Comparison of ENCODE assay signal across 8 mouse cellular contexts in genomic region chr2:174074621-174075020, GRCm38 (mm10). TPM values are rescaled to one million over a fixed set of nuclear protein-coding genes. Genes with fewer than 3 reads are reported as not detected.
DNase-seq lines count a peak whose midpoint lies in the region; ATAC-seq and TF ChIP-seq lines count a peak whose summit lies in the region.

No protein-coding gene starts in this region.

- WGBS in heart, postnatal 0 days = 3% methylated on average over 11 of the region's 13 CpGs
- 0% methylated on average over 13 of the region's 13 CpGs for WGBS in forebrain, embryonic 10.5 days
- WGBS in stomach, embryonic 15.5 days = 4% methylated on average over 11 of the region's 13 CpGs

- H3K9me3 ChIP-seq in heart, postnatal 0 days (replicated peaks; ENCODE audit: control insufficient read depth, low read length) = no peaks in the 10 kb centered on the region
- H3K9me3 ChIP-seq in forebrain, embryonic 10.5 days = no peaks in the 10 kb centered on the region
- no peaks in the 10 kb centered on the region for H3K9me3 ChIP-seq in stomach, embryonic 15.5 days

- no peaks in the 10 kb centered on the region for H3K36me3 ChIP-seq in heart, postnatal 0 days (replicated peaks; ENCODE audit: control insufficient read depth, insufficient read depth, low read length)
- H3K36me3 ChIP-seq in forebrain, embryonic 10.5 days (replicated peaks) = no peaks in the 10 kb centered on the region
- H3K36me3 ChIP-seq in stomach, embryonic 15.5 days = no peaks in the 10 kb centered on the region

- no peak for DNase-seq in heart, postnatal 0 days (ENCODE audit: low spot score)
- DNase-seq in heart, postnatal 25 days (ENCODE audit: low spot score) = no peak
- peak; percentile 76 for DNase-seq in brain, embryonic 14.5 days (ENCODE audit: low read depth)
- peak; percentile 66 for DNase-seq in forebrain, embryonic 10.5 days (ENCODE audit: extremely low spot score, low spot score)
- peak; percentile 9 for DNase-seq in liver
- DNase-seq in spleen, postnatal 14 days (ENCODE audit: low spot score in 2 of 2) = no peak
- DNase-seq in ovary, postnatal 14 days (ENCODE audit: low spot score) = no peak

- no peak for ATAC-seq in heart, postnatal 0 days (ENCODE audit: insufficient read depth, low read depth)
- ATAC-seq in stomach, embryonic 15.5 days (ENCODE audit: insufficient read depth, low FRiP score, low read depth) = no peak

- intact Hi-C loops in heart, postnatal 25 days (cut with DNase I) = loop anchor here (10.0 kb wide), 2 partner anchors 390 to 1080 kb away; partner anchors contain the start of gene Atp5e

- H3K4me2 ChIP-seq in heart, postnatal 0 days (ENCODE audit: low read depth, low read length) = peak overlapping the region; percentile 98
- H3K4me2 ChIP-seq in stomach, embryonic 15.5 days = peak overlapping the region; percentile 85

- no peak for TF ChIP-seq POLR2A in brain, embryonic 14.5 days (IDR thresholded peaks at IDR 0.05; ENCODE audit: borderline replicate concordance, extremely low read depth, insufficient read depth, insufficient read length, poor library complexity, severe bottlenecking)

- peaks cover 27% of the 10 kb centered on the region for H3K4me1 ChIP-seq in heart, postnatal 0 days (ENCODE audit: control insufficient read depth, insufficient read depth)
- peaks cover 44% of the 10 kb centered on the region for H3K4me1 ChIP-seq in forebrain, embryonic 10.5 days
- H3K4me1 ChIP-seq in stomach, embryonic 15.5 days = peaks cover 19% of the 10 kb centered on the region

- H3K27me3 ChIP-seq in heart, postnatal 0 days (ENCODE audit: control insufficient read depth, insufficient read depth, low read length) = no peaks in the 10 kb centered on the region
- H3K27me3 ChIP-seq in forebrain, embryonic 10.5 days (ENCODE audit: poor library complexity, severe bottlenecking) = no peaks in the 10 kb centered on the region
- no peaks in the 10 kb centered on the region for H3K27me3 ChIP-seq in stomach, embryonic 15.5 days (replicated peaks)

- TF ChIP-seq EP300 in heart, postnatal 0 days (IDR thresholded peaks at IDR 0.05; ENCODE audit: low read depth) = no peak

- peak overlapping the region; percentile 93; the same call in 1 of the 2 replicates for H3K27ac ChIP-seq in heart, postnatal 0 days (ENCODE audit: low read depth)
- H3K27ac ChIP-seq in forebrain, embryonic 10.5 days = peak overlapping the region; percentile 92
- peak overlapping the region; percentile 97 for H3K27ac ChIP-seq in stomach, embryonic 15.5 days

- peak overlapping the region; percentile 74 for H3K4me3 ChIP-seq in heart, postnatal 0 days (ENCODE audit: low read depth, low read length)
- peak overlapping the region; percentile 71 for H3K4me3 ChIP-seq in forebrain, embryonic 10.5 days
- peak overlapping the region; percentile 22 for H3K4me3 ChIP-seq in stomach, embryonic 15.5 days (replicated peaks)

- TF ChIP-seq CTCF in heart, postnatal 0 days (IDR thresholded peaks at IDR 0.05; ENCODE audit: low read depth) = no peak
- TF ChIP-seq CTCF in brain, embryonic 14.5 days (IDR thresholded peaks at IDR 0.05; ENCODE audit: borderline replicate concordance, extremely low read depth, insufficient read depth, insufficient read length) = no peak

- H3K9ac ChIP-seq in heart, postnatal 0 days (replicated peaks; ENCODE audit: low read depth, low read length) = peak overlapping the region; percentile 51
- no peak overlapping the region for H3K9ac ChIP-seq in stomach, embryonic 15.5 days

RNA-seq across cellular contexts. Expression of gene Stx16, which starts 1.5 kb away (rescaled TPM):
- total RNA-seq in heart, postnatal 0 days (2014; rRNA removed; ENCODE audit: low replicate concordance) = 13.7 and 19.8 TPM in 2 replicates
- 5.9 and 6.9 TPM in 2 replicates for polyA plus RNA-seq in heart, postnatal 0 days (2015; fragmentation: Nextera tagmentation; extraction: Ambion mirVana)
- 10 to 100 TPM; 21.6 to 22.3 TPM for total RNA-seq in heart, postnatal 25 days (2021)
- 49.6 and 55.6 TPM in 2 replicates for polyA plus RNA-seq in brain, embryonic 14.5 days (2012; rRNA removed)
- 9.7 and 9.8 TPM in 2 replicates for polyA plus RNA-seq in forebrain, embryonic 10.5 days (2016; fragmentation: Nextera tagmentation; extraction: Ambion mirVana)
- 12.0 and 12.9 TPM in 2 replicates for polyA plus RNA-seq in stomach, embryonic 15.5 days (2015; fragmentation: Nextera tagmentation; extraction: Ambion mirVana)

RNA-seq across cellular contexts. Expression of gene Npepl1, which starts 35.5 kb away (rescaled TPM):
- 53.8 and 66.0 TPM in 2 replicates for total RNA-seq in heart, postnatal 0 days (2014; rRNA removed; ENCODE audit: low replicate concordance)
- 39.0 and 41.5 TPM in 2 replicates for polyA plus RNA-seq in heart, postnatal 0 days (2015; fragmentation: Nextera tagmentation; extraction: Ambion mirVana)
- total RNA-seq in heart, postnatal 25 days (2021) = 10 to 100 TPM; 58.0 to 62.0 TPM
- 32.7 and 48.9 TPM in 2 replicates for polyA plus RNA-seq in brain, embryonic 14.5 days (2012; rRNA removed)
- 30.0 and 32.1 TPM in 2 replicates for polyA plus RNA-seq in forebrain, embryonic 10.5 days (2016; fragmentation: Nextera tagmentation; extraction: Ambion mirVana)
- polyA plus RNA-seq in stomach, embryonic 15.5 days (2015; fragmentation: Nextera tagmentation; extraction: Ambion mirVana) = 55.4 and 60.7 TPM in 2 replicates

Comparison
In these comparisons a context has a peak if more than half of its experiments do, and no peak if none do; other contexts are left out.
1. DNase-seq: peak in brain, embryonic 14.5 days (single experiment), forebrain, embryonic 10.5 days (single experiment) and liver (single experiment); none in heart, postnatal 0 days (single experiment), heart, postnatal 25 days (single experiment), spleen, postnatal 14 days (0 of 2) and ovary, postnatal 14 days (single experiment).
2. H3K4me3 ChIP-seq: peak in every context shown above with its lines; median percentile 74 in heart, postnatal 0 days; 71 in forebrain, embryonic 10.5 days; 22 in stomach, embryonic 15.5 days.
3. Peak in every context shown above with its lines, with median percentiles within 50 percentile points of each other: H3K27ac ChIP-seq.